In genomic region chr2:157173555-157173954, GRCm38 (mm10) we compare ENCODE assay signal across 26 mouse cellular contexts. TPM values are rescaled to one million over a fixed set of nuclear protein-coding genes. Genes with fewer than 3 reads are reported as not detected.
DNase-seq lines count a peak whose midpoint lies in the region; ATAC-seq and TF ChIP-seq lines count a peak whose summit lies in the region.
"Had no signal": no experiment of that assay in that cellular context is flagged by ENCODE, and none has a peak within 500 bp of the region (broad histone marks: within the 10 kb centered on the region; RNA-seq: fewer than 3 reads in every experiment).

No protein-coding gene starts in this region.

- H3K4me2 ChIP-seq in lung, postnatal 0 days (replicated peaks; ENCODE audit: low read depth, low read length), result no peak overlapping the region
- H3K4me2 ChIP-seq in myocyte (ENCODE audit: low read depth), result peak overlapping the region; percentile 30
- H3K4me2 ChIP-seq: embryonic facial prominence, embryonic 13.5 days; embryonic facial prominence, embryonic 15.5 days; forebrain, embryonic 12.5 days had no signal

- no peak overlapping the region for H3K4me3 ChIP-seq in gastrocnemius, adult 2 months
- H3K4me3 ChIP-seq in lung, postnatal 0 days (ENCODE audit: low read depth, low read length), result no peak overlapping the region
- H3K4me3 ChIP-seq in myocyte, result no peak overlapping the region
- H3K4me3 ChIP-seq: embryonic facial prominence, embryonic 13.5 days; embryonic facial prominence, embryonic 15.5 days; erythroblast, embryonic 14.5 days; forebrain, embryonic 10.5 days; forebrain, embryonic 12.5 days had no signal

- no peaks in the 10 kb centered on the region for H3K9me3 ChIP-seq in lung, postnatal 0 days (ENCODE audit: low read length)
- H3K9me3 ChIP-seq: embryonic facial prominence, embryonic 13.5 days; embryonic facial prominence, embryonic 15.5 days; forebrain, embryonic 10.5 days; forebrain, embryonic 12.5 days; G1E had no signal

- intact Hi-C loops in gastrocnemius, adult 2 months (cut with DNase I), result no loop called here

- no peak for TF ChIP-seq EP300 in lung, postnatal 0 days (IDR thresholded peaks at IDR 0.05)

- TF ChIP-seq CTCF in gastrocnemius, adult 2 months (IDR thresholded peaks at IDR 0.05), result no peak
- TF ChIP-seq CTCF in lung, postnatal 0 days (IDR thresholded peaks at IDR 0.05), result no peak

- WGBS in lung, postnatal 0 days, result 68% methylated on average over 6 of the region's 6 CpGs

- no peaks in the 10 kb centered on the region for H3K27me3 ChIP-seq in lung, postnatal 0 days (replicated peaks; ENCODE audit: insufficient read depth, low read length)
- H3K27me3 ChIP-seq in myocyte (ENCODE audit: control insufficient read depth, insufficient read depth, insufficient read length), result no peaks in the 10 kb centered on the region
- H3K27me3 ChIP-seq: CH12.LX; embryonic facial prominence, embryonic 13.5 days; embryonic facial prominence, embryonic 15.5 days; forebrain, embryonic 12.5 days; Patski had no signal

- no peak overlapping the region for H3K9ac ChIP-seq in lung, postnatal 0 days (replicated peaks; ENCODE audit: low read depth)
- H3K9ac ChIP-seq: embryonic facial prominence, embryonic 13.5 days; embryonic facial prominence, embryonic 15.5 days; forebrain, embryonic 12.5 days had no signal

- H3K4me1 ChIP-seq in lung, postnatal 0 days (ENCODE audit: insufficient read depth, low read depth, low read length), result no peaks in the 10 kb centered on the region
- H3K4me1 ChIP-seq: embryonic facial prominence, embryonic 15.5 days had no signal

- H3K36me3 ChIP-seq in lung, postnatal 0 days (ENCODE audit: insufficient read depth, low read length), result no peaks in the 10 kb centered on the region
- peaks cover 11% of the 10 kb centered on the region for H3K36me3 ChIP-seq in myocyte (ENCODE audit: control insufficient read depth, insufficient read depth)

- no peaks in the 10 kb centered on the region for H3K79me2 ChIP-seq in myocyte (ENCODE audit: control insufficient read depth, insufficient read depth)

- peak overlapping the region; percentile 93 for H3K27ac ChIP-seq in gastrocnemius, adult 2 months
- peak overlapping the region; percentile 70 for H3K27ac ChIP-seq in lung, postnatal 0 days (ENCODE audit: low read length)
- H3K27ac ChIP-seq: embryonic facial prominence, embryonic 15.5 days; forebrain, embryonic 10.5 days; forebrain, embryonic 12.5 days had no signal

- TF ChIP-seq POLR2A in myocyte (IDR thresholded peaks at IDR 0.05; ENCODE audit: insufficient read length, low read depth), result no peak

- H3ac ChIP-seq in myocyte (ENCODE audit: control insufficient read depth, insufficient read length), result no peak overlapping the region

- peak; percentile 56 for ATAC-seq in lung, postnatal 0 days
- ATAC-seq: activated CD4-positive, CD25-positive, alpha-beta regulatory T cell, adult 4 months; CD4-positive, CD25-positive, alpha-beta regulatory T cell, adult 4 months; forebrain, embryonic 14.5 days; forebrain, embryonic 16.5 days; Patski had no signal

- DNase-seq in gastrocnemius, adult 2 months, result no peak
- DNase-seq in gastrocnemius, postnatal 25 days, result no peak
- DNase-seq in lung, postnatal 0 days (ENCODE audit: low spot score), result peak; percentile 51
- DNase-seq in lung, postnatal 36 days, result no peak
- DNase-seq: adrenal gland, adult 8-10 months; adrenal gland, postnatal 14 days; adrenal gland, postnatal 36 days; B cell, adult 2 months; cerebellum, adult 11-12 months; cerebellum, adult 2 months; cerebellum, adult 9-10 months; cerebellum, postnatal 10 days; cerebellum, postnatal 25 days had no signal

TF ChIP-seq in myocyte, 11 proteins besides CTCF, POLR2A, EP300 and RAD21:
- TF ChIP-seq MYOG (IDR thresholded peaks at IDR 0.05; ENCODE audit: control insufficient read depth in 1 of 3, insufficient read depth in 1 of 3, insufficient read length in 2 of 3, low read depth in 2 of 3) (no peak), MYOD1 (IDR thresholded peaks at IDR 0.05; ENCODE audit: control insufficient read depth in 1 of 3, insufficient read length in 2 of 3, low read depth in 2 of 3) (no peak), USF1 (IDR thresholded peaks at IDR 0.05; ENCODE audit: low read depth) (no peak), POLR2AphosphoS2 (IDR thresholded peaks at IDR 0.05; ENCODE audit: insufficient read length, low read depth) (no peak), E2F4 (IDR thresholded peaks at IDR 0.05; ENCODE audit: insufficient read depth) (no peak), REST (IDR thresholded peaks at IDR 0.05; ENCODE audit: insufficient read depth, insufficient read length) (no peak), TCF12 (IDR thresholded peaks at IDR 0.05; ENCODE audit: insufficient read depth, poor library complexity, severe bottlenecking) (no peak), CEBPB (IDR thresholded peaks at IDR 0.05; ENCODE audit: insufficient read depth, poor library complexity, severe bottlenecking) (no peak), TCF3 (IDR thresholded peaks at IDR 0.05; ENCODE audit: insufficient read length, low read depth) (no peak), SRF (IDR thresholded peaks at IDR 0.05; ENCODE audit: control insufficient read depth, insufficient read length, low read depth) (no peak)

RNA-seq across cellular contexts. Expression of gene Rbl1, which starts 30.8 kb away (rescaled TPM):
- total RNA-seq in gastrocnemius, adult 2 months (2021), result 1 to 10 TPM; 1.6 to 1.7 TPM
- total RNA-seq in gastrocnemius, postnatal 25 days (2021), result 1 to 10 TPM; 1.4 to 2.3 TPM
- polyA plus RNA-seq in lung, postnatal 0 days (2015; fragmentation: Nextera tagmentation; extraction: Ambion mirVana), result 5.7 and 7.5 TPM in 2 replicates
- polyA plus RNA-seq in myocyte (2012; fragmentation: generic; extraction: Trizol), result 4.1 TPM

RNA-seq across cellular contexts. Expression of gene Samhd1, which starts 38.5 kb away (rescaled TPM):
- total RNA-seq in gastrocnemius, adult 2 months (2021), result 10 to 100 TPM; 15.1 to 15.8 TPM
- total RNA-seq in gastrocnemius, postnatal 25 days (2021), result 10 to 100 TPM; 12.0 to 14.5 TPM
- 103 and 110 TPM in 2 replicates for polyA plus RNA-seq in lung, postnatal 0 days (2015; fragmentation: Nextera tagmentation; extraction: Ambion mirVana)
- 14.0 TPM for polyA plus RNA-seq in myocyte (2012; fragmentation: generic; extraction: Trizol)
